Mouse (Mus musculus) stomach, postnatal 0 days (tissue): ENCODE data around the gene Atxn1.

Experiments used
- CTCF ChIP-seq: IDR thresholded peaks from 2 replicates; pipeline ENCODE4 v1.5.1; 2016; ENCODE audit warnings: antibody characterized with exemption, low read depth, mild to moderate bottlenecking, moderate library complexity
- EP300 ChIP-seq: optimal IDR thresholded peaks from 2 replicates; pipeline ENCODE3; 2016; ENCODE audit warnings: antibody characterized with exemption

DNA sequence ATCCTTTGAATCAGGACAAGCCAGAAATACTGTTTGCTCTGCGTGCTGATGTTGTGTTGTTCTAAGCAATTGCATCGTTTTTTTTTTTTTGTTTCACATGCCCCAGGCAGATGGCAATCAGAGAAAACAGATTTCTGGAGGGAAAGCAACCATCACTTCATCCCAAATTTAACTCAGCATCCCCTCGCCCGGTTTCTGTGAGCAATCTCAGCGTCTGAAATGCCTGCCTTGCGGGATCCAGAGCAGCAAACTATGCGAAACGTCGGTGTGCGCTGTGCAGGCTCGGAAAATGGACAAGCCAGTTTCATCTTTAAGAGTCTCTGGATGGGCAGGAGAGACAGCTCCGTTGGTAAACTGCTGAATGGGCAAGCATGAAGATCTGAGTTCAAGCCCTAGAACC is 45.3 kb upstream of the Atxn1 start:
- TF ChIP-seq EP300: no peak
- TF ChIP-seq CTCF: no peak
